Mouse (Mus musculus) limb, embryonic 14.5 days (tissue): ENCODE data around the gene Slc38a8. TPM values are rescaled to one million over a fixed set of nuclear protein-coding genes. Genes with fewer than 3 reads are reported as not detected.

Source experiments
- ATAC-seq: fragments of 200-750 bp; cut with Nextera tagmentation; 2 replicates; pipeline ENCODE4 v1.8.0; 2017; ENCODE audit warnings: low read depth, moderate number of reproducible peaks, moderate TSS enrichment; ENCODE audit not compliant: low FRiP score
- DNase-seq: peaks from one replicate; pipeline ENCODE4 v3.0.0-alpha.2; 2015; ENCODE audit warnings: low spot score
- H3K27ac ChIP-seq: fragments of 300-500 bp; sonication (generic); replicated peaks from 2 replicates; pipeline ENCODE4 v1.5.1; 2014; ENCODE audit warnings: low read depth, mild to moderate bottlenecking, low read length, moderate library complexity, mixed read lengths
- H3K27me3 ChIP-seq: fragments of 300-500 bp; sonication (generic); 2 replicates; pipeline ENCODE4 v1.6.1; 2014; ENCODE audit warnings: low read length, mixed read lengths; ENCODE audit not compliant: control insufficient read depth, insufficient read depth
- H3K36me3 ChIP-seq: fragments of 300-500 bp; sonication (generic); 2 replicates; pipeline ENCODE4 v1.6.1; 2014; ENCODE audit warnings: mild to moderate bottlenecking, low read length, moderate library complexity, mixed read lengths; ENCODE audit not compliant: control insufficient read depth, insufficient read depth
- H3K4me1 ChIP-seq: fragments of 300-500 bp; sonication (generic); 2 replicates; pipeline ENCODE4 v1.6.1; 2014; ENCODE audit warnings: antibody characterized with exemption, low read length, mixed read lengths; ENCODE audit not compliant: control insufficient read depth, insufficient read depth
- H3K4me2 ChIP-seq: fragments of 300-500 bp; sonication (generic); replicated peaks from 2 replicates; pipeline ENCODE4 v1.6.1; 2014; ENCODE audit warnings: low read depth, mild to moderate bottlenecking, low read length, moderate library complexity; ENCODE audit not compliant: severe bottlenecking
- H3K4me3 ChIP-seq: fragments of 300-500 bp; sonication (generic); replicated peaks from 2 replicates; pipeline ENCODE4 v1.5.1; 2014; ENCODE audit warnings: low read length
- H3K9ac ChIP-seq: fragments of 300-500 bp; sonication (generic); 2 replicates; pipeline ENCODE4 v1.6.1; 2014; ENCODE audit warnings: mild to moderate bottlenecking, low read depth, low read length, moderate library complexity; ENCODE audit not compliant: severe bottlenecking
- H3K9me3 ChIP-seq: fragments of 300-500 bp; sonication (generic); 2 replicates; pipeline ENCODE4 v1.6.1; 2016; ENCODE audit warnings: low read length; ENCODE audit not compliant: control insufficient read depth
- POLR2A ChIP-seq: fragments of 200-500 bp; IDR thresholded peaks from 2 replicates; pipeline ENCODE4 v1.8.0; 2012; ENCODE audit warnings: inconsistent platforms, mild to moderate bottlenecking, moderate library complexity, borderline replicate concordance; ENCODE audit not compliant: insufficient read depth, insufficient read length; ENCODE audit errors: extremely low read depth
- WGBS: fragments of 180-500 bp; shearing (Covaris S2); extraction: QIAGEN DNeasy Blood & Tissue Kit; methylation state at CpG from one replicate; pipeline ENCODE4 v1.1.7; 2014; 5-methylcytosine and 5-hydroxymethylcytosine counted together
- polyA plus RNA-seq, 2 experiments: library from polyadenylated mRNA; depleted of rRNA in 1 of 2; stranded (reverse) in 1 of 2; unstranded in 1 of 2; fragments of >200 nt; fragmentation: Nextera tagmentation in 1 of 2; extraction: Ambion mirVana in 1 of 2; gene quantifications; 2 replicates each; pipeline versions ENCODE4 v1.2.1 to v1.2.3; 2012 to 2014

Slc38a8 gene
- polyA plus RNA-seq (2012; rRNA removed) (0.29 and 0.51 TPM in 2 replicates), polyA plus RNA-seq (2014; fragmentation: Nextera tagmentation; extraction: Ambion mirVana) (not detected in 2 replicates)

GRCm38 (mm10) chr8:119501598-119501997 lies at the start of gene Slc38a8:
Slc38a8 (minus strand) TSS chr8:119501698.
- Histone ChIP-seq H3K27me3 (no peaks in the 10 kb centered on the region), H3K4me3 (no peak within 1 kb of the TSS), H3K27ac (no peak within 1 kb of the TSS), H3K36me3 (peaks cover 7% of the 10 kb centered on the region; the same call in 1 of the 2 replicates), H3K4me1 (0 out of 2 replicates have a peak, but pooled peaks cover 2% of the 10 kb centered on the region), H3K9me3 (no peaks in the 10 kb centered on the region), H3K4me2 (no peak within 1 kb of the TSS), H3K9ac (0 out of 2 replicates have a peak within 1 kb of the TSS, but pooled peaks have one; percentile 21)
- WGBS, result 19% methylated on average over 5 of the region's 5 CpGs
- no peak for DNase-seq
- no peak for ATAC-seq
- TF ChIP-seq POLR2A, result no peak

GRCm38 (mm10) chr8:119548560-119549113 lies 47.1 kb upstream of the Slc38a8 start:
- no peak overlapping the region for H3K9ac ChIP-seq
- TF ChIP-seq POLR2A, result no peak
- ATAC-seq (no peak), DNase-seq (no peak)
- H3K36me3 ChIP-seq, result peaks cover 37% of the 10 kb centered on the region
- 77% methylated on average over 7 of the region's 7 CpGs for WGBS
- H3K27me3 ChIP-seq, result no peaks in the 10 kb centered on the region
- H3K4me3 ChIP-seq, result no peak overlapping the region
- H3K9me3 ChIP-seq, result no peaks in the 10 kb centered on the region
- H3K4me2 ChIP-seq, result no peak overlapping the region
- no peak overlapping the region for H3K27ac ChIP-seq
- no peaks in the 10 kb centered on the region; the same call in 1 of the 2 replicates for H3K4me1 ChIP-seq

GRCm38 (mm10) chr8:119547019-119547691 lies 45.7 kb upstream of the Slc38a8 start:
- Histone ChIP-seq H3K9ac (no peak overlapping the region), H3K9me3 (no peaks in the 10 kb centered on the region), H3K27me3 (no peaks in the 10 kb centered on the region), H3K4me1 (no peaks in the 10 kb centered on the region), H3K27ac (no peak overlapping the region), H3K4me2 (no peak overlapping the region), H3K4me3 (no peak overlapping the region), H3K36me3 (peaks cover 50% of the 10 kb centered on the region)
- DNase-seq (no peak), ATAC-seq (no peak)
- no peak for TF ChIP-seq POLR2A
- 90% methylated on average over 18 of the region's 18 CpGs for WGBS

DNA sequence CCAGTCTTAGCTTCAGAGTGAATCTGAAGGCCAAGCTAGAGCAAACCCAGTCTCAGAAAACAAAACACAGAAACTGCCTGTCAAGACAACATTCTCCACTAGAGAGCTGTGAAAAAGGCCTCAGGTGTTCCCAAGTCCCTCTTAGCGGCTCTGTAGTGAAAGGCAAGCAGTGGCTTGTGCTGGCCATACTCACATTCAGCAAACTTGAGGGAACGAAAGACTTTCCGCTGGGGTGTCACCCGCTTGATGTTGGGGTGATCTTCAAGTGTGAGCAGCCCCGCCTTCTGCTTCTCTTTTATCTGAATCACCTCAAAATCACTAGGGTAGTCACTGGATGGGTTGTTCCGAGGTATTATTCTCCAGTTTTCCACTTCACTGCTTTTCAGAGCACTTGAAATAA lies 44.3 kb upstream of the Slc38a8 start:
- Histone ChIP-seq H3K9ac (no peak overlapping the region), H3K4me2 (no peak overlapping the region), H3K27me3 (no peaks in the 10 kb centered on the region), H3K4me1 (no peaks in the 10 kb centered on the region), H3K9me3 (no peaks in the 10 kb centered on the region), H3K4me3 (no peak overlapping the region), H3K36me3 (peaks cover 63% of the 10 kb centered on the region), H3K27ac (no peak overlapping the region)
- whole genome bisulfite sequencing, result 89% methylated on average over 6 of the region's 6 CpGs
- ATAC-seq (no peak), DNase-seq (no peak)
- no peak for TF ChIP-seq POLR2A

DNA sequence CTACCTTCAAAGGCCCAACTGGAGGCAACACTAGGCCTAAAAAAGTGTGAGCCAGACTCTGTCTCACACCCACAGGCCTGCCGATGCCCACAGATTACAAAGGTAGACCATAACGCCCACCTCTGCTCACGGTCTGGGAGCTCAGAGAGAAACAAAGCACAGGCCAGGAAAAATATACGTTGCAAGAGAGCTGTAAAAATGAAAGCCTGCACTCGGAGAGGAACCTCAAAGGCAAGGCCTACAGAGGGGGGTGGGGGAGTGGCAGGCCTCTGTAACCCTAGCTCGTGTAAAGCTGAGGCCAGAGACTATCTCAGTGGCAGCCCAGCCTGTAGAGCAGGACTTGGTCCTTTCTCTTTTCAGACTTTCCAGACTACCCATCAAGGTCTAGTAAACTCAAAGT lies 43.7 kb upstream of the Slc38a8 start:
- WGBS, result 57% methylated on average over 6 of the region's 6 CpGs
- Histone ChIP-seq H3K4me1 (no peaks in the 10 kb centered on the region), H3K27ac (no peak overlapping the region), H3K27me3 (no peaks in the 10 kb centered on the region), H3K9ac (no peak overlapping the region), H3K36me3 (peaks cover 69% of the 10 kb centered on the region), H3K4me3 (no peak overlapping the region), H3K4me2 (no peak overlapping the region), H3K9me3 (no peaks in the 10 kb centered on the region)
- DNase-seq, result no peak
- TF ChIP-seq POLR2A, result no peak
- ATAC-seq, result peak; percentile 34; the same call in 1 of the 2 replicates
